Mouse (Mus musculus) heart, embryonic 11.5 days (tissue): ENCODE measurements around the gene Ggt5. TPM values are rescaled to one million over a fixed set of nuclear protein-coding genes. Genes with fewer than 3 reads are reported as not detected.
"Not testable (repeated sequence)": the region's sequence is repeated elsewhere in the genome, so short reads cannot be mapped to it uniquely, and the experiment has no call there.

ENCODE experiments used
- ATAC-seq: fragments of 200-750 bp; cut with Nextera tagmentation; replicated peaks from 2 replicates; pipeline ENCODE4 v1.8.0; 2017; ENCODE audit warnings: moderate library complexity; ENCODE audit not compliant: insufficient number of reproducible peaks, low FRiP score, low TSS enrichment
- H3K27ac ChIP-seq: fragments of 300-500 bp; sonication (generic); 2 replicates; pipeline ENCODE4 v1.5.1; 2014; ENCODE audit warnings: mild to moderate bottlenecking, low read depth, low read length
- H3K27me3 ChIP-seq: fragments of 300-500 bp; sonication (generic); 2 replicates; pipeline ENCODE4 v1.6.1; 2014; ENCODE audit warnings: mild to moderate bottlenecking, low read length, mixed read lengths; ENCODE audit not compliant: control insufficient read depth, insufficient read depth
- H3K36me3 ChIP-seq: fragments of 300-500 bp; sonication (generic); 2 replicates; pipeline ENCODE4 v1.6.1; 2014; ENCODE audit warnings: mild to moderate bottlenecking, low read length, moderate library complexity, mixed read lengths; ENCODE audit not compliant: control insufficient read depth, insufficient read depth
- H3K4me1 ChIP-seq: fragments of 300-500 bp; sonication (generic); 2 replicates; pipeline ENCODE4 v1.6.1; 2014; ENCODE audit warnings: low read length; ENCODE audit not compliant: control insufficient read depth, insufficient read depth
- H3K4me2 ChIP-seq: fragments of 300-500 bp; sonication (generic); 2 replicates; pipeline ENCODE4 v1.6.1; 2014; ENCODE audit warnings: mild to moderate bottlenecking, moderate library complexity
- H3K4me3 ChIP-seq: fragments of 300-500 bp; sonication (generic); 2 replicates; pipeline ENCODE4 v1.5.1; 2014; ENCODE audit warnings: low read depth, low read length
- H3K9ac ChIP-seq: fragments of 300-500 bp; sonication (generic); 2 replicates; pipeline ENCODE4 v1.6.1; 2014; ENCODE audit warnings: mild to moderate bottlenecking, low read depth, low read length, moderate library complexity
- H3K9me3 ChIP-seq: fragments of 300-500 bp; sonication (generic); replicated peaks from 2 replicates; pipeline ENCODE4 v1.6.1; 2016; ENCODE audit warnings: low read length; ENCODE audit not compliant: control insufficient read depth
- WGBS: fragments of 180-500 bp; shearing (Covaris S2); extraction: QIAGEN DNeasy Blood & Tissue Kit; methylation state at CpG from one replicate; pipeline ENCODE4 v1.1.7; 2014; ENCODE audit not compliant: insufficient replicate concordance; 5-methylcytosine and 5-hydroxymethylcytosine counted together
- polyA plus RNA-seq: library from polyadenylated mRNA; unstranded; fragments of >200 nt; fragmentation: Nextera tagmentation; extraction: Ambion mirVana; gene quantifications from 2 replicates; pipeline ENCODE4 v1.2.1, GENCODE M21; 2014

The Ggt5 gene
- polyA plus RNA-seq, 1 experiment from 2014 or later, result 2.8 TPM

- H3K4me2 ChIP-seq, result no peak overlapping the region
- H3K9me3 ChIP-seq, result no peaks in the 10 kb centered on the region
- no peak overlapping the region for H3K27ac ChIP-seq
- H3K27me3 ChIP-seq, result peaks cover 29% of the 10 kb centered on the region
- H3K4me1 ChIP-seq, result peaks cover 10% of the 10 kb centered on the region
- no peaks in the 10 kb centered on the region for H3K36me3 ChIP-seq
- WGBS, result 82% methylated on average over 12 of the region's 12 CpGs
- no peak overlapping the region for H3K4me3 ChIP-seq
- ATAC-seq, result no peak
- no peak overlapping the region for H3K9ac ChIP-seq
Measured at GRCm38 (mm10) chr10:75564687-75565265, 24.4 kb upstream of the Ggt5 start.

GRCm38 (mm10) chr10:75565436-75565835 lies 23.7 kb upstream of the Ggt5 start:
- Histone ChIP-seq H3K27ac (no peak overlapping the region), H3K9me3 (no peaks in the 10 kb centered on the region), H3K4me3 (no peak overlapping the region), H3K4me2 (no peak overlapping the region), H3K27me3 (peaks cover 22% of the 10 kb centered on the region), H3K4me1 (peaks cover 8% of the 10 kb centered on the region), H3K36me3 (no peaks in the 10 kb centered on the region), H3K9ac (no peak overlapping the region)
- 56% methylated on average over 6 of the region's 6 CpGs for WGBS
- ATAC-seq, result no peak

GRCm38 (mm10) chr10:75565906-75566305 lies 23.2 kb upstream of the Ggt5 start:
- no peaks in the 10 kb centered on the region for H3K36me3 ChIP-seq
- no peaks in the 10 kb centered on the region for H3K9me3 ChIP-seq
- no peak overlapping the region for H3K9ac ChIP-seq
- no peak overlapping the region for H3K4me3 ChIP-seq
- no peak for ATAC-seq
- no peak overlapping the region for H3K27ac ChIP-seq
- H3K4me2 ChIP-seq, result no peak overlapping the region
- peaks cover 8% of the 10 kb centered on the region for H3K4me1 ChIP-seq
- 79% methylated on average over 7 of the region's 7 CpGs for WGBS
- peaks cover 18% of the 10 kb centered on the region for H3K27me3 ChIP-seq

DNA sequence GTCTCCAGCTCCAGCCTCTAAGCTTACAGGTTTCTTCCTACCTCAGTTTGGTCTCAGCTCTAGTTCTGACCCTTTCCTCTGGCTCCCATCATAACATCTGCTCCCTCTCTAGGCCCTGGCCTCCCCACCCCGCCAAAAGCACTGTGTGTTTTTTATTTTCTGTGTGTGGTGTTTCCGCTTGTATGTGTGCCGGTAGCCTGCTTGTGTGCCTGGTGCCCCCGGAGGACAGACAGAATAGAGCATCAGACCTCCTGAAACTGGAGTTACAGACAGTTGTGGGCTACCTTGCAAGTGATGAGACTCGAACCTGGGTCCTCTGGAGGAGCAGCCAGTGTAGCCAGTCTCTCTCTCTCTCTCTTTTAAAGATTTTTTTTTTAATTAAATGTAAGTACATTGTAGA lies 22.8 kb upstream of the Ggt5 start:
- Histone ChIP-seq H3K4me3 (no peak overlapping the region), H3K27ac (no peak overlapping the region), H3K4me2 (no peak overlapping the region), H3K27me3 (peaks cover 14% of the 10 kb centered on the region), H3K4me1 (peaks cover 8% of the 10 kb centered on the region), H3K9me3 (no peaks in the 10 kb centered on the region), H3K9ac (no peak overlapping the region), H3K36me3 (no peaks in the 10 kb centered on the region)
- WGBS, result 82% methylated on average over 5 of the region's 5 CpGs
- no peak for ATAC-seq

- WGBS, result 82% methylated on average over 2 of the region's 2 CpGs
- not testable (repeated sequence) for H3K4me2 ChIP-seq, H3K27ac ChIP-seq, H3K27me3 ChIP-seq, H3K4me1 ChIP-seq, H3K9ac ChIP-seq, H3K4me3 ChIP-seq, H3K36me3 ChIP-seq, H3K9me3 ChIP-seq, ATAC-seq
Measured at GRCm38 (mm10) chr10:75566765-75567164, 22.4 kb upstream of the Ggt5 start.

- peaks cover 4% of the 10 kb centered on the region; the same call in 1 of the 2 replicates for H3K27me3 ChIP-seq
- H3K9ac ChIP-seq, result no peak overlapping the region
- no peaks in the 10 kb centered on the region for H3K9me3 ChIP-seq
- peaks cover 8% of the 10 kb centered on the region for H3K4me1 ChIP-seq
- no peak for ATAC-seq
- H3K4me3 ChIP-seq, result no peak overlapping the region
- peak overlapping the region; percentile 37 for H3K4me2 ChIP-seq
- no peaks in the 10 kb centered on the region for H3K36me3 ChIP-seq
- 16% methylated on average over 5 of the region's 5 CpGs for WGBS
- H3K27ac ChIP-seq, result no peak overlapping the region
Measured at GRCm38 (mm10) chr10:75568029-75568428, 21.1 kb upstream of the Ggt5 start.

- Histone ChIP-seq H3K4me1 (peaks cover 8% of the 10 kb centered on the region), H3K27me3 (0 out of 2 replicates have a peak, but pooled peaks cover 2% of the 10 kb centered on the region), H3K27ac (no peak overlapping the region), H3K4me3 (no peak overlapping the region), H3K9me3 (no peaks in the 10 kb centered on the region), H3K9ac (peak overlapping the region; percentile 43; the same call in 1 of the 2 replicates), H3K4me2 (peak overlapping the region; percentile 37), H3K36me3 (no peaks in the 10 kb centered on the region)
- 6% methylated on average over 11 of the region's 11 CpGs for WGBS
- ATAC-seq, result no peak
Measured at GRCm38 (mm10) chr10:75568441-75568840, 20.7 kb upstream of the Ggt5 start.

- no peaks in the 10 kb centered on the region for H3K9me3 ChIP-seq
- no peak for ATAC-seq
- H3K27ac ChIP-seq, result no peak overlapping the region
- no peak overlapping the region for H3K4me3 ChIP-seq
- H3K36me3 ChIP-seq, result no peaks in the 10 kb centered on the region
- H3K4me2 ChIP-seq, result peak overlapping the region; percentile 37
- 12% methylated on average over 4 of the region's 4 CpGs for WGBS
- H3K27me3 ChIP-seq, result 0 out of 2 replicates have a peak, but pooled peaks cover 2% of the 10 kb centered on the region
- peaks cover 8% of the 10 kb centered on the region for H3K4me1 ChIP-seq
- no peak overlapping the region; the same call in 1 of the 2 replicates for H3K9ac ChIP-seq
Measured at GRCm38 (mm10) chr10:75568851-75569250, 20.3 kb upstream of the Ggt5 start.

DNA sequence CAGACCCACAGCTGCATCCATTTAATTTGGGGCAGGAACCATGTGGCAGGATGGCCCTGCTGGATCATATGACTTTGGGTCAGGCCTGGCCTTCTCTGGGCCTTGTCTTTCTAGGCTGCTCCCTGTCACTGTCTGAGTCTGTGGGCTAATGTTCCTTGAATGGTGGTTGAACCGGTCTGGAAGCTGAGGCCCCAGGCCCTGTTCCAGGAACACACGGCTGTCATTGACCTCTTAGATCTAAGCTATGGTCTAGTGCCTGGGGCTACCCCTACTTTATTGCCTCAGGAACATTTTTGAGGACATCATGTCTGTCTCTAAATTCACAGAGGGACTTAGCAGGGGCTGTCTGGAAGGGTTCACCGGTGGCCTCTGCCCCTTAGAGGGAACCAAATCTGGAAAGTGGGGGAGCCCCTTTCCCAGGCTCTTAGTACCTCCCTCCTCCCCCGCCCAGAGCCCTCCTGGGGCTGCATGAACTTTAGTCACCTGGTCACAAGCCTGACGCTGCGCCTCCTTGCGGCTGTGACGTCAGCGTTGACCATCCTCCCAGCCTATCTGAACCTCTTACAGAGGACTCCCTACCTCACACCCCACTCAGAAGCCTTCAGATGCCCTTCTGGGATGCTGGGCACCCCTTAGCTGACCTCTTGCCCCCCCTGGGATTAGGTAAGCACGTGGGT lies 18.0 kb upstream of the Ggt5 start:
- Histone ChIP-seq H3K4me2 (no peak overlapping the region), H3K27me3 (0 out of 2 replicates have a peak, but pooled peaks cover 2% of the 10 kb centered on the region), H3K27ac (no peak overlapping the region), H3K9me3 (no peaks in the 10 kb centered on the region), H3K4me3 (no peak overlapping the region), H3K36me3 (no peaks in the 10 kb centered on the region), H3K4me1 (peaks cover 8% of the 10 kb centered on the region), H3K9ac (no peak overlapping the region)
- 24% methylated on average over 10 of the region's 10 CpGs for WGBS
- no peak for ATAC-seq
